Mouse (Mus musculus): ENCODE results near the gene Myof. TPM values are rescaled to one million over a fixed set of nuclear protein-coding genes. Genes with fewer than 3 reads are reported as not detected.

Myof gene
- polyA plus RNA-seq, 1 experiment from 2014 or later: 24.6 TPM

- Histone ChIP-seq H3K27ac (replicated peaks; ENCODE audit: low read depth, low read length) (no peak overlapping the region), H3K4me3 (ENCODE audit: low read depth, low read length) (no peak overlapping the region), H3K9ac (ENCODE audit: low read depth, low read length) (no peak overlapping the region), H3K4me2 (ENCODE audit: low read depth, low read length) (no peak overlapping the region), H3K27me3 (replicated peaks; ENCODE audit: control insufficient read depth, insufficient read depth, low read length) (no peaks in the 10 kb centered on the region), H3K4me1 (ENCODE audit: control insufficient read depth, insufficient read depth, low read length) (no peaks in the 10 kb centered on the region), H3K36me3 (ENCODE audit: control insufficient read depth, insufficient read depth, low read length) (peaks cover 22% of the 10 kb centered on the region), H3K9me3 (ENCODE audit: control insufficient read depth, low read length) (no peaks in the 10 kb centered on the region)
- WGBS: 72% methylated on average over 2 of the region's 2 CpGs
- ATAC-seq (ENCODE audit: low read depth) (no peak), DNase-seq (ENCODE audit: low spot score) (no peak)
Measured at GRCm38 (mm10) chr19:38076251-38076650, 32.9 kb upstream of the Myof start.

GRCm38 (mm10) chr19:38075051-38075450 is 31.7 kb upstream of the Myof start:
- no peaks in the 10 kb centered on the region for H3K4me1 ChIP-seq (ENCODE audit: control insufficient read depth, insufficient read depth, low read length)
- H3K27ac ChIP-seq (replicated peaks; ENCODE audit: low read depth, low read length): no peak overlapping the region
- 79% methylated on average over 11 of the region's 11 CpGs for WGBS
- H3K4me2 ChIP-seq (ENCODE audit: low read depth, low read length): no peak overlapping the region
- no peak overlapping the region for H3K4me3 ChIP-seq (ENCODE audit: low read depth, low read length)
- DNase-seq (ENCODE audit: low spot score) (no peak), ATAC-seq (ENCODE audit: low read depth) (no peak)
- H3K9me3 ChIP-seq (ENCODE audit: control insufficient read depth, low read length): no peaks in the 10 kb centered on the region
- H3K27me3 ChIP-seq (replicated peaks; ENCODE audit: control insufficient read depth, insufficient read depth, low read length): no peaks in the 10 kb centered on the region
- H3K36me3 ChIP-seq (ENCODE audit: control insufficient read depth, insufficient read depth, low read length): peaks cover 34% of the 10 kb centered on the region
- H3K9ac ChIP-seq (ENCODE audit: low read depth, low read length): no peak overlapping the region

DNA sequence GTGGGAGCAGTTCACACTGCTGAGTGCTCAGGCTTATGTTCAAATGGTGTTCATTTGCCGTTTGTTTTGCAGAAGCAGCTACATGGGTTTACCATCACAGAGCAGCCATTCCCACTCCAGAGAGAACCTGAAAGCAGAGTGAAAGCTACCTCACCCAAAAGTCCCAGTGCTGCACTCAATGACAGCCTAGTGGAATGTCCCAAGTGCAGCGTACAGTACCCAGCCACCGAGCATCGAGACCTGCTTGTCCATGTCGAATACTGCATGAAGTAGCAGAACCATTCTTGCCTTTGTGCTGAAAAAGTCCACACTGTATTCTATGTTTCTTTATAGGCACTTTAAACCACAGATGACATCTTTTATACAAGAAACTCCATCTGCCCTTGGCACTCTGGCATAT is 29.8 kb upstream of the Myof start:
- Histone ChIP-seq H3K4me1 (ENCODE audit: control insufficient read depth, insufficient read depth, low read length) (no peaks in the 10 kb centered on the region), H3K9me3 (ENCODE audit: control insufficient read depth, low read length) (no peaks in the 10 kb centered on the region), H3K27me3 (replicated peaks; ENCODE audit: control insufficient read depth, insufficient read depth, low read length) (no peaks in the 10 kb centered on the region), H3K9ac (ENCODE audit: low read depth, low read length) (no peak overlapping the region), H3K4me3 (ENCODE audit: low read depth, low read length) (no peak overlapping the region), H3K36me3 (ENCODE audit: control insufficient read depth, insufficient read depth, low read length) (peaks cover 38% of the 10 kb centered on the region), H3K4me2 (ENCODE audit: low read depth, low read length) (no peak overlapping the region), H3K27ac (replicated peaks; ENCODE audit: low read depth, low read length) (no peak overlapping the region)
- ATAC-seq (ENCODE audit: low read depth) (no peak), DNase-seq (ENCODE audit: low spot score) (no peak)
- 85% methylated on average over 5 of the region's 5 CpGs for WGBS

- H3K9ac ChIP-seq (ENCODE audit: low read depth, low read length): no peak overlapping the region
- H3K36me3 ChIP-seq (ENCODE audit: control insufficient read depth, insufficient read depth, low read length): peaks cover 39% of the 10 kb centered on the region
- WGBS: 90% methylated on average over 1 of the region's 1 CpGs
- ATAC-seq (ENCODE audit: low read depth) (no peak), DNase-seq (ENCODE audit: low spot score) (no peak)
- H3K4me1 ChIP-seq (ENCODE audit: control insufficient read depth, insufficient read depth, low read length): no peaks in the 10 kb centered on the region
- H3K4me2 ChIP-seq (ENCODE audit: low read depth, low read length): no peak overlapping the region
- H3K27ac ChIP-seq (replicated peaks; ENCODE audit: low read depth, low read length): no peak overlapping the region
- H3K27me3 ChIP-seq (replicated peaks; ENCODE audit: control insufficient read depth, insufficient read depth, low read length): no peaks in the 10 kb centered on the region
- no peak overlapping the region for H3K4me3 ChIP-seq (ENCODE audit: low read depth, low read length)
- no peaks in the 10 kb centered on the region for H3K9me3 ChIP-seq (ENCODE audit: control insufficient read depth, low read length)
Measured at GRCm38 (mm10) chr19:38064051-38064450, 20.7 kb upstream of the Myof start.

GRCm38 (mm10) chr19:38063201-38063600 is 19.8 kb upstream of the Myof start:
- ATAC-seq (ENCODE audit: low read depth): no peak
- no peaks in the 10 kb centered on the region for H3K4me1 ChIP-seq (ENCODE audit: control insufficient read depth, insufficient read depth, low read length)
- no peak overlapping the region for H3K9ac ChIP-seq (ENCODE audit: low read depth, low read length)
- H3K9me3 ChIP-seq (ENCODE audit: control insufficient read depth, low read length): no peaks in the 10 kb centered on the region
- no peak overlapping the region for H3K27ac ChIP-seq (replicated peaks; ENCODE audit: low read depth, low read length)
- no peak overlapping the region for H3K4me3 ChIP-seq (ENCODE audit: low read depth, low read length)
- WGBS: 86% methylated on average over 3 of the region's 3 CpGs
- H3K4me2 ChIP-seq (ENCODE audit: low read depth, low read length): no peak overlapping the region
- no peak for DNase-seq (ENCODE audit: low spot score)
- H3K27me3 ChIP-seq (replicated peaks; ENCODE audit: control insufficient read depth, insufficient read depth, low read length): no peaks in the 10 kb centered on the region
- peaks cover 46% of the 10 kb centered on the region for H3K36me3 ChIP-seq (ENCODE audit: control insufficient read depth, insufficient read depth, low read length)

DNA sequence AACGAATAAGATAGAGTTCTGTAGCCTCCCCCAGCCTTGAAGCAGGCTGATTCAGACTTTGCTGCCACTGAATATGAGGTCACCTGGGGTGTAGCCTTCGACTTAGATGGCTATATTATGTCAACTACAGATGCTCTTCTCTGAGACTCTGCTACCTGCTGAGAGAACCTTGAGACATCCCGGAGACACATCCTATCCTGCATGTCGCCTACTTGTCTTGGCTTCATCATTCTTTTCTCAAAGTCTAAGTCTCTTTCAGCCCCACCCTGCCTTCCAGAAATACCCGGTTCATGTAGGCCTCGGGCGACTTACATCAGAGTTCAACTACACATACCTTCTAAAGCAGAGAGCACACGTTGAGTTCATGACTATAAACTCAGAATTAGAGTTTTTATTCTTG is 13.6 kb upstream of the Myof start:
- 88% methylated on average over 8 of the region's 8 CpGs for WGBS
- Histone ChIP-seq H3K36me3 (ENCODE audit: control insufficient read depth, insufficient read depth, low read length) (peaks cover 32% of the 10 kb centered on the region), H3K9ac (ENCODE audit: low read depth, low read length) (no peak overlapping the region), H3K9me3 (ENCODE audit: control insufficient read depth, low read length) (no peaks in the 10 kb centered on the region), H3K4me1 (ENCODE audit: control insufficient read depth, insufficient read depth, low read length) (peaks cover 12% of the 10 kb centered on the region), H3K27me3 (replicated peaks; ENCODE audit: control insufficient read depth, insufficient read depth, low read length) (no peaks in the 10 kb centered on the region), H3K4me3 (ENCODE audit: low read depth, low read length) (no peak overlapping the region), H3K27ac (replicated peaks; ENCODE audit: low read depth, low read length) (no peak overlapping the region), H3K4me2 (ENCODE audit: low read depth, low read length) (no peak overlapping the region)
- ATAC-seq (ENCODE audit: low read depth): no peak
- no peak for DNase-seq (ENCODE audit: low spot score)

DNA sequence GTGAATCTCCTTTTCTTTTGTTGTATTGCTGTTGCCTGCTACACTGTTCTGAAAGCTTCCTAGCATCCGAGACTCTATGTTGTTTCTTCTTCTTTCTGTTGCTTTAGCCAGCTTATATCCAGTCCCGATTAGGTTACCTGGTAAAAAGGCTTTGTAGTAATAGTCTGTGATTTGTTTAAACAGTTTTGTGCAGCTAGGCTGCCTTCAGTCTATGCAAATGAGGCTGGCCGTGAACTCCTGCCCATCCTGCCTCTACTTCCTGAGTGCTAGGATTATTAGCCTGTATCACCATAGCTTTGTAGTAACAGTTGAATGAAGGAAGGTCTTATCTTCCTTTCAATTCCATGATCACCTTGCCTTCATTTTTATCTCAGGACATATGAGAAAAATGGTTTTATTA is 12.9 kb upstream of the Myof start:
- ATAC-seq (ENCODE audit: low read depth) (no peak), DNase-seq (ENCODE audit: low spot score) (no peak)
- 55% methylated on average over 3 of the region's 3 CpGs for WGBS
- Histone ChIP-seq H3K27me3 (replicated peaks; ENCODE audit: control insufficient read depth, insufficient read depth, low read length) (no peaks in the 10 kb centered on the region), H3K9me3 (ENCODE audit: control insufficient read depth, low read length) (no peaks in the 10 kb centered on the region), H3K4me2 (ENCODE audit: low read depth, low read length) (peak overlapping the region; percentile 80), H3K27ac (replicated peaks; ENCODE audit: low read depth, low read length) (no peak overlapping the region), H3K4me3 (ENCODE audit: low read depth, low read length) (peak overlapping the region; percentile 76), H3K9ac (ENCODE audit: low read depth, low read length) (0 out of 2 replicates have a peak overlapping the region, but pooled peaks have one; percentile 68), H3K4me1 (ENCODE audit: control insufficient read depth, insufficient read depth, low read length) (peaks cover 12% of the 10 kb centered on the region), H3K36me3 (ENCODE audit: control insufficient read depth, insufficient read depth, low read length) (peaks cover 28% of the 10 kb centered on the region)

GRCm38 (mm10) chr19:38055798-38056197 is 12.4 kb upstream of the Myof start:
- H3K27ac ChIP-seq (replicated peaks; ENCODE audit: low read depth, low read length): no peak overlapping the region
- WGBS: 14% methylated on average over 6 of the region's 6 CpGs
- peaks cover 12% of the 10 kb centered on the region for H3K4me1 ChIP-seq (ENCODE audit: control insufficient read depth, insufficient read depth, low read length)
- H3K4me3 ChIP-seq (ENCODE audit: low read depth, low read length): peak overlapping the region; percentile 76
- H3K27me3 ChIP-seq (replicated peaks; ENCODE audit: control insufficient read depth, insufficient read depth, low read length): no peaks in the 10 kb centered on the region
- no peaks in the 10 kb centered on the region for H3K9me3 ChIP-seq (ENCODE audit: control insufficient read depth, low read length)
- peak overlapping the region; percentile 80 for H3K4me2 ChIP-seq (ENCODE audit: low read depth, low read length)
- peaks cover 23% of the 10 kb centered on the region for H3K36me3 ChIP-seq (ENCODE audit: control insufficient read depth, insufficient read depth, low read length)
- no peak for ATAC-seq (ENCODE audit: low read depth)
- peak overlapping the region; percentile 68 for H3K9ac ChIP-seq (ENCODE audit: low read depth, low read length)
- DNase-seq (ENCODE audit: low spot score): no peak

GRCm38 (mm10) chr19:38054720-38055192 is 11.4 kb upstream of the Myof start, which contains the start of gene Cep55:
Gene Cep55, plus strand, starts transcription at chr19:38055011.
- 1% methylated on average over 26 of the region's 36 CpGs for WGBS
- Histone ChIP-seq H3K4me1 (ENCODE audit: control insufficient read depth, insufficient read depth, low read length) (peaks cover 12% of the 10 kb centered on the region), H3K4me3 (ENCODE audit: low read depth, low read length) (peak within 1 kb of the TSS; percentile 76), H3K36me3 (ENCODE audit: control insufficient read depth, insufficient read depth, low read length) (peaks cover 16% of the 10 kb centered on the region), H3K27ac (replicated peaks; ENCODE audit: low read depth, low read length) (no peak within 1 kb of the TSS; the same call in 1 of the 2 replicates), H3K27me3 (replicated peaks; ENCODE audit: control insufficient read depth, insufficient read depth, low read length) (no peaks in the 10 kb centered on the region), H3K9ac (ENCODE audit: low read depth, low read length) (peak within 1 kb of the TSS; percentile 68), H3K9me3 (ENCODE audit: control insufficient read depth, low read length) (no peaks in the 10 kb centered on the region), H3K4me2 (ENCODE audit: low read depth, low read length) (peak within 1 kb of the TSS; percentile 80)
- ATAC-seq (ENCODE audit: low read depth) (peak; percentile 94), DNase-seq (ENCODE audit: low spot score) (peak; percentile 99)

All from embryonic facial prominence, embryonic 14.5 days (tissue).